Mouse (Mus musculus) erythroblast, adult 5-6 weeks (primary cell): ENCODE results near the gene Vmn2r1. TPM values are rescaled to one million over a fixed set of nuclear protein-coding genes. Genes with fewer than 3 reads are reported as not detected.

Experiments
- ATAC-seq: replicated peaks from 2 replicates; pipeline ENCODE4 v1.8.0; 2016; ENCODE audit warnings: moderate number of reproducible peaks, mild to moderate bottlenecking, moderate TSS enrichment, inconsistent platforms; ENCODE audit not compliant: poor library complexity, low FRiP score, severe bottlenecking
- total RNA-seq, 2 experiments: library from RNA; stranded (forward) in 1 of 2; stranded (reverse) in 1 of 2; fragments of 150-400 nt in 1 of 2; fragments of 200-764, 138-1000 nt in 1 of 2; gene quantifications; 2 replicates each; pipeline versions ENCODE4 v1.2.3 to v1.2.4; 2015 to 2017; ENCODE audit warnings: low replicate concordance in 2 of 2

The Vmn2r1 gene
- not detected in 2 replicates for total RNA-seq (2015; ENCODE audit: low replicate concordance)
- not detected in 2 replicates for total RNA-seq (2017; ENCODE audit: low replicate concordance)

DNA sequence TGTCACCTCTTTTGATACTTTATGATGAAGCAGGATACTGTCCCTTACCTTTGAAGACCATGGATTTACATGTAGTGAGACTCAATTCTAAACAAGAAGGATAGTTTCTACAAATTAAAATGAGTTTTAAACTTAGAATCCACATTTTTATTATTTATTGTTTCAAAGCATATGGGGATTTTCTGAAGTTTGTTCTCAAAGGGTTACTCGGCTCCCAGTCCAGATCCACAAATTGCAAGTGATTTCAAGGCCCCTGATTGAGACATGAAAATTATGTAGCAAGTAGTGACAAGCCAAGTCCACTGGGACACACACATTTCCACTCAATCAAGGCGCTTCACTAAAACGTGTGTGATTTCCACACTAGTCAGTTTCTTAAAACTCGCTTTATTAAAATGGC is at the start of gene Vmn2r1:
Gene Vmn2r1 (plus strand): TSS at position 301 of the 400 bp plus-strand sequence.
- ATAC-seq, result no peak

- ATAC-seq, result no peak
Measured at GRCm38 (mm10) chr3:64038136-64038841, 43.1 kb upstream of the Vmn2r1 start.

- no peak; the same call in 1 of the 2 replicates for ATAC-seq
Measured at GRCm38 (mm10) chr3:64039818-64040784, 41.2 kb upstream of the Vmn2r1 start.

GRCm38 (mm10) chr3:64112707-64113106 is 31.4 kb downstream of the Vmn2r1 start:
- ATAC-seq, result no peak

DNA sequence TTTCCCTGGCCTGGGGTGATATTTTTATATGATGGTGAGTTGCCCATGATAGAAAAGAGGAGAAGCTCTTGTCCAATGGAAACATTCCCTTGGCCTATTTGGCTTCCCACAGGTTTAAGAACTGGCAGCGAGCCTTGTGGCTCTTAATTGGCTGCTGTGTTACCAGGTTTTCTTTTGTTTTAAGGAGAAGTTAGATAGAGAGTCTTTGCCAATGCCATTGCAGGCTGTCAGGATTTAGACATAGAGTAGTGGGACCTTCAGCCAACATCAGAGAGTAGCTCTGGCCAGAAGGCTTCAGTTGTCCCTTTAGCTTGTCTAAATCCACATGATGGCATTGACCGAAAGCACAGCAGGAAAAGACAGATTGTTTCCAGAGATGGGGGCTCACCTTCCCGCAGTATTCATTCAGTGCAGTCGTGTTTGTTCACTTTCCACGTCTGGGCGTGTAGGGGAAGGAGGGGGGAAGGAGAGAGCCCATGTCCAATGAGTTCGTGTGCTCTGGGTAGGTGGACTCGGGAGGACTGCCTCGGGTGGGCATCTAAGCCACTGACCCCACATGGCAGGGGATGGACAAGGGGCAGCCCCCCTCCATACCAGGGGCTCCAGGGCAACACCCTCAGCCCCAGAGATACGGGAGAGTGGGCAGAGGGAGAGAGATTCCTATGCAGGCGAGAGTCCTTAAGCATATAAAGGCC is 32.2 kb downstream of the Vmn2r1 start:
- no peak for ATAC-seq

DNA sequence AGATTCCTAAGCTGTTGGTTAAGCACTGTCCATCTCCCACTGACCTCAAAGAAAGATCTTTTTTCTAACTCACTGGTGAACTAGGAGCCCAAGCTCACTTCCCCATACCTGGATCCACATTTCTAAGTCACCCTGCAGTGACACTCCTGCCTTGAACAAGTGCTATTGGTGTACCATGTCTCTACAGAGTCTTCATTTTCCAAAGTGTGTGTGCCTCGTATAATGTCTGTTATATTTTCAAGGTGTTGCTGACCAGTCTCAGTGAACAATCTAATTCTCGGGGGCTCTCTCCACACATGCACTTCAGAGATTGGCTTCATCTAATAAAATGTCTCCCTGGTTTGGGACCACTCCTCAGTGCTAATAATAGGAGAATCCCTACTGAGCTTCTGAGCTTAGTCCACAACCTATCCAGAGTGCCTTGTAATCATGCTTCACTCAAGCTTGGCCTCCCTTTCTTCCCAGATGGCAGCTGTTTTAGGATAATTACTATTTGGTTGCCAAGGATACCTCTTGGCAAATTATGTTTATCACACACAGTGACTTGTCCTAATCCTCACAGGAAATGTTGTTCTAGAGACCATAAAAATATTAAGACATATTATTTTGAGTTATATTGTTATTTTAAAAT is 60.6 kb downstream of the Vmn2r1 start, which contains the start of gene Vmn2r2:
Gene Vmn2r2 (minus strand): TSS at position 51 of the 631 bp plus-strand sequence.
- ATAC-seq, result no peak

Other genes starting within 250 kb of the Vmn2r1 start
- gene Plch1, start 182.1 kb upstream of the Vmn2r1 start, total RNA-seq (2015; ENCODE audit: low replicate concordance), result not detected in 2 replicates
- not detected in 2 replicates for gene Plch1, start 182.1 kb upstream of the Vmn2r1 start, total RNA-seq (2017; ENCODE audit: low replicate concordance)
- gene E130311K13Rik, start 152.1 kb upstream of the Vmn2r1 start, total RNA-seq (2015; ENCODE audit: low replicate concordance), result 2.3 TPM in 1 of 2 replicates, not detected in the other
- gene E130311K13Rik, start 152.1 kb upstream of the Vmn2r1 start, total RNA-seq (2017; ENCODE audit: low replicate concordance), result 0.98 and 2.5 TPM in 2 replicates
- 5.4 TPM in 2 replicates for gene Slc33a1, start 116.8 kb upstream of the Vmn2r1 start, total RNA-seq (2015; ENCODE audit: low replicate concordance)
- 6.7 and 7.2 TPM in 2 replicates for gene Slc33a1, start 116.8 kb upstream of the Vmn2r1 start, total RNA-seq (2017; ENCODE audit: low replicate concordance)
- 10.0 and 10.4 TPM in 2 replicates for gene Gmps, start 105.4 kb upstream of the Vmn2r1 start, total RNA-seq (2015; ENCODE audit: low replicate concordance)
- 9.3 and 9.6 TPM in 2 replicates for gene Gmps, start 105.4 kb upstream of the Vmn2r1 start, total RNA-seq (2017; ENCODE audit: low replicate concordance)
- not detected in 2 replicates for gene Vmn2r2, start 60.4 kb downstream of the Vmn2r1 start, total RNA-seq (2015; ENCODE audit: low replicate concordance)
- gene Vmn2r2, start 60.4 kb downstream of the Vmn2r1 start, total RNA-seq (2017; ENCODE audit: low replicate concordance), result not detected in 2 replicates
- not detected in 2 replicates for gene Vmn2r3, start 208.2 kb downstream of the Vmn2r1 start, total RNA-seq (2015; ENCODE audit: low replicate concordance)
- gene Vmn2r3, start 208.2 kb downstream of the Vmn2r1 start, total RNA-seq (2017; ENCODE audit: low replicate concordance), result not detected in 2 replicates